Mouse (Mus musculus) cerebral cortex, adult 2 months (tissue): Measurements from ENCODE around the gene Ccser1.

Source experiments
- WGBS: fragments of 180-500 bp; shearing (Covaris S2); methylation state at CpG from one replicate; pipeline ENCODE4 v1.1.7; 2018; 5-methylcytosine and 5-hydroxymethylcytosine counted together

Ccser1 gene

DNA sequence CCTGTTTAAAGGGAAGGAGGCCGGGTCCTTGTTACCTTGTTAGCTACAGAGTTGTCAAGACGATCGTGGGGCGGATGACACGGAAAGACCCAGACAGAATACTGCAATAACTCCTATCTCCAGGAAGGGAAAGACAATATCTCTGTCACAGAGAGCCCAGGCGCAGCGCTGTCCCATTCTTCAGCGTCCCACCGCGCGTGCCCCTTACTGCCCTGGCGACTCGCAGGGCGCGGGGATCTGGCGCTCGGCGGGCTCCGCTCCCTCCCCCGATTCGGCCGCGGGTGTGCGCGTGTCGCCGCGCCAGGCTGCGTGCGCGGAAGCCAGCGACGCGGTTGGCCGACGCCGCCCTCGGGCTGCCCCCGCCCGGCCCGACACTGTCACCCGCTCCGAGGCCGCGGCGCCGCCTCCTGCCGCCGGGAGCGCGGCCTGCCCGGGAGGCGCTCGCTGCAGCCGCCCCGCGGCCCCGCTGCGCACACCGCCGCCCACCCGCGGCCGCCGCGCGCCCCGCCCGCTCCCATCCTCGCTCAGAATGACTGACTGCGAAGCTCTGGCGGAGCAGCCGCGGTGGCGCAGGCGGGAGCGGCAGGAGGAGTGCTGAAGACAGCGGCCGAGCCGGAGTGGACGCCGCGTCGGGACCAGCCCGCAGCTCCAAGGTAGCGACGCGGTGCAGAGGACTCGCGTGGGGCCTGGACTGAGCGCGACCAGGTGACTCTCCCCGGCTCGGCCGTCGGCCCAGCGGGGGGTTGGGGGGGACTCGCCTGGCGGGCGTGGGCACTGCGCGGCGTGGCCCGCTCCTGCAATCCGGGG is at the start of gene Ccser1:
Gene Ccser1, plus strand, starts transcription at position 376 of the 807 bp plus-strand sequence.
- WGBS: under 1% methylated on average over 102 of the region's 105 CpGs

DNA sequence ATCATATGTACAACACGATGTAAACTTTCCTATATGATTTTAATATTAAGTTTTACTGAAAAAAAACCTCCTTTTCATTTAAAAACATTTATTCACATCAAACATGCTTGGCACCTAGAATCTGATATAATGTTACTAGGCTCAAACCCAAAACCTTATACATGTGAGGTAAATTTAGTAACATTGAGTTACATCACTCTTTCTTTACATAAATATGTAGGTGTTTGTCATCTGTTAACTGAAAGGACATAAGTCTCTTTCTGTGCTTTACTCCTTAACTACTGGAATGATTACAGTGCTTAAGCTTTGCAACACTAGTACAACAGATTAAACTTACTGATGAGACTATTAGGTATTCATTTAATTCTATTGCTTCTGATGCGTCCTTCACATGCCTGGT is 43.7 kb upstream of the Ccser1 start:
- 69% methylated on average over 2 of the region's 2 CpGs for WGBS

DNA sequence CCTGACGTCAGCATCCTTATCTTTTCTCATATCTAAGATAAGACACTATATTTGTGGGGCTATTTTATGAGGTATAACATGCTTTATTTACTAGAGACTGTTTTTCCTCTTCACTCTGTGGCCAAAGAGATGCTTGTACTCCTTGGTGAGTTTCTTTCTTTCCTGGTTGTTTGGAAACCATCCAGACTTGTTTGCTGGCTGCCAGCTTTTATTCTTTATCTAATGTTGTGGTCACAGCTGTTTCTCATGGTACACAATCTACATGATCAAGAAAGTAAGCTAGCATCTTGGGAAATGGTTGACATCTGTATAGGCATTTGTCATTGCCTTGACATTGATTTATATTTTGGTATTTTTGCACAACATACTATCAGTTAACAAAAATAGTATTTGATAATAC is 37.1 kb upstream of the Ccser1 start:
- WGBS: 73% methylated on average over 1 of the region's 1 CpGs

DNA sequence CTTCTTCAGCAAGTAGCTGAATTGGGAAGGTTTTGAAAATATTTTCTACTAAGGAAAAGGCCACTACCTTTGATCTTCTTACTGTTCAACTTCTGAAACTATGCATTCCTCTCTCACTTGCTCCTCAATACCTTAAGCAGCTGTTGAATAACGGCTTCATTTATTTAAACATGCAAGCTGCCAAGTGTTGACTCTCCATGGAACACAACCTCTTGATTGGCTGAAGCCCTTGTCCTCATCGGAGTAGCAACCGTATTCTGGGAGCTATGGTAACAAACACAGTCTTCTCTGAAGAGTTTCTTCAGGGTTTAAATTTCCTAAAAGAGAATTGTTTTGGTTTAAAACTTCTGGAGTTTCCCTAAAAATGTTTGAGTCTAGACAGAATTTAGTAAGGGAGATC is 27.2 kb upstream of the Ccser1 start:
- 48% methylated on average over 3 of the region's 3 CpGs for WGBS

DNA sequence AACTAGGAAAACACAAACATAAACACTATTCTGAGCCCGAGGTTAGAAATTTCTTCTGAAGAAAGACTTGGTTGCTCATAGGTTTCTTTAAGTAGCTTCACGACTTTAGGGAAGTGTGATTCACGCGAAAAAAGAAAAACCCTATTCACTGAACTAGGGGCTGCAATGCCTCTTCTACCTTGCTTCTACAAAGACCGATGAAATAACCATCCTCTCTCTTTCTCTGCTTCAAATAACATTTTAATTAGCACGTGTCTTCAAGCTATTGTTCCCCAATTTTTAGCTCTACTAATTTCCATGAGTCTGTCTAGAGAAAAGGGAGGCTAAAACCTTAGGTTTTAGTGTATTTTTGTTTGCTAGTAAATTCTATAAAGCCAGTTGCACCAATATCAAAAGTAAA is 25.5 kb upstream of the Ccser1 start:
- 48% methylated on average over 6 of the region's 6 CpGs for WGBS

DNA sequence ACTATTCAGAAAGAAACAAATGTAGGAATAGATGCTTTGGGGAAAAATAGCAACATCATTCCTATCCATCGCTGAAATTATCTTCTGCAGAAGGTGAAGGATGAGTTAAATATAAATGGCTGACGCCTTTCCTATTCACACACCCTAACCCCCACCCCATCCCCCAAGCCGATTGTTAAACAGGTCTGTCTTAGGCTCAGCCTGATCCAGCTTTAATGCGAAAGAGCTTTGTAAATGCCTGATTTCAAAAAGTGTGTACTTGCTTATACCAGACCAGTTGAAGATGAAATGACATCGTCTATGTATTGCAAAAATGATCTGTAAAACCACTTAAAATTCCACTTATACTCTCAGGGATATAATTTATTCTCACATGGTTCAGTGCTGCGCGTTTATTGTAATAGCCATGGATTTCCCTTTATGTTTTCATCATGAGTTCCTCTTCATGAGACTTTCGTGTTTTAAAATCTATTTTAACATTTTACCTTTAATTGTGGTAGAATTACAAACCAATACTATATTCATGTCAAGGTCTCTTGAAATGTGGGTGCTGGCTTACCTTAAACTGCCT is 25.0 kb upstream of the Ccser1 start:
- 58% methylated on average over 8 of the region's 8 CpGs for WGBS

DNA sequence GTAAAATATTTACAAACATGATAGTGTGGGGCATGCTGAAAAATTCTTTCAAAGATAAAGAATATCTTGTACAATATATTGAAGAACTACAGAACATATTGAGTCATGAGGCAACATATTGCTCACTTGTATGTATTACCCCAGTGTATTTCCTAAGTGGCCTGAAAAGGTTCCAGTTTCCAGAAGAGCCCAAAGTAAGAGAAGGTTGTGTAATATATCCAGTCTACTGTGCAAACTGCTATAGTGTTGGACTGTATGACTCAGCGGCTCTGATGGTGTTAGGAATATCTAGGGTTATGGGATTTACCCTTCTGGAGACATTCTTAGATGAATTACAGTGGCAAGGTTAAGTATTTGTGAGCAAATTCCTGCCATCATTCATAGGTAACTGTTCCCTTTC is 13.2 kb upstream of the Ccser1 start:
- WGBS: 94% methylated on average over 1 of the region's 1 CpGs

DNA sequence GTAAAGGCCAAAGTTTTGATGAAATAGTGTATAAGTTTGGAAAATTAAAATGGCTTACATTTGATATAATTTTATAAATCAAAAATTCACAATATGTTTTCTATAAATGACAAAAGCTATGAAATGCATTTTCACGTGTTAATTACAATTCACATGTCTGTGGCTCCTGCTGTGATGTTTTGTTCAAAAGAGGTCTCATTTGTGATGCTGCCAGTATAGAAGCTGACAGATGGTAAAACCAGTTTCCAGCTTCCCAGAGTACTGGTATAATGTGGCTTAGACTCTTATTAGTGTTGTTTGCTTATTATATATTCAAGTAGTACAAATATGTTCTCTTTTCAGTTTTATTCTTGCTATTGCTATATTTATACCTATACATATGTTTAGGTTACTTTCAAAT is 4.0 kb upstream of the Ccser1 start:
- 74% methylated on average over 1 of the region's 1 CpGs for WGBS

DNA sequence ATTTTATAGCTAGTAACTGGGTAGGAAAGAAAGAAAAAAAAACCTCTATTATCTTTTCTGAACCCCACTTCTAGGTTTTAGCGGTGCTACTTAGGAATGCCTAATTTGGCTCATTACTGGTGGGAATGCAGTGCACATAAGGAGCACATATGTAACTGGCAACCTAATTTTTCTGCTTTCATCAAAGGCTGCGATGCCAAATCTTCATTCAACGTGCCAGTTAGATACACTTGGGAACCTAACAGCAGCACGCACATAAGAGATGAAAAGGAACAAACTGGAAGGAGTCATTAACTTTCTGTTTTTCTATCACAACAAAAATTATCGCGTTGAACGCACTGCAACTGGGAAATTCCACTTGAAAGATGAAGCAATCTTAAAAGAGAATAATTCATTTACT is 2.6 kb upstream of the Ccser1 start:
- 64% methylated on average over 7 of the region's 7 CpGs for WGBS

DNA sequence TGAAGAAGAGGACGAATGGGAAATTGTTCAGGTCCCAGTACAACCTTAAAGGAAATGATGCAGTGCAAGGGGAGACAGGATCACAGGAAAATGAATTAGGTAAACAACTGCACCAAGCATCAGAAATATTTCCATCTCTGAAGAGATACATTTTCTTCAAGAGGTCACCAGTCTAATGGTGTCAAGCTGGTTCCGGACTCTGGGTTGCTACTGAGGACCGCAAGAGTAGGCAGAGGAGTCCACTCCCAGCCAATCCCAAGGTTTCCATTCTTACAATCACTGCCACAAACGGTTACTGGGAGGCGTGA is 529 bp upstream of the Ccser1 start:
- WGBS: under 1% methylated on average over 5 of the region's 5 CpGs

DNA sequence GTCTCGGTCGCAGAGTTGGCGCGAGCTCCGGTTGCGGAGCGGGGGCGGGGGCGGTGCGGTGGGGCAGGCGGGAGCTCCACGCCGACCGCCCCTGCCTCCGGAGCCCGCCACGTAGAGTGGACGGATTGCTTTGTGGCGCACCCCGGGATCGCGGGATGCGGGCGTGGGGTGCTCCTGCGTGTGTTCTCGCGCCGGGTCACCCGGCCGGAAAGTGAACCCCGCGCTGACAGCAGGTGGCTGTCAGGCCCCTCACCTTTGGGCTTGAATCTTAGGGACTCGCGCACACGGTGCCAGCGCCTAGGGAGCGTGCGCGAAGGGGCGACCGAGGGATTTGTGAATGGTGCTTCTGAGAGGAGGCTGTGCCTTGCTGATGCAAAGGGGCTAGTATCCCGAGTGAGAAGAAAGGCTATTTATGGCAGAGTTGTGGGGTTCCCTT is 650 bp downstream of the Ccser1 start:
- WGBS: under 1% methylated on average over 41 of the region's 42 CpGs

DNA sequence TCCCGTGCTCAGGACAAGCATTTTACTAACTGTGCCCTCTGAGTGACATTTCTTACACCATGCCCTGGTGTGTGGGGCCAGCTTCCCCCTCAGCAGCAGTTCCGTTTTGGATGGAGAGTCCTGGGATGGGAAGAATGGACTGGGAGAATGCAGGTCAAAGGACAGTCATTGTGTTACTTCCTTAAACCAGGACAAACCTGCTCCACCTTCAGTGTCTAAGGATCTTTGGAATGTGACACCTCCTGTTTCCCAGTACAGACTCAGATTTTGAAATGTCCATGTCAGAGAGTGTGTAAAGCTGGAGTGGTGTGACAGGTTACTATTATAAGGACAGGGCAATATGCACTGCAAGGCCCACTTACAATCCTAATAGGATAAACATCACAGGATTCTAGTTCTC is 8.9 kb downstream of the Ccser1 start:
- WGBS: 80% methylated on average over 2 of the region's 2 CpGs

DNA sequence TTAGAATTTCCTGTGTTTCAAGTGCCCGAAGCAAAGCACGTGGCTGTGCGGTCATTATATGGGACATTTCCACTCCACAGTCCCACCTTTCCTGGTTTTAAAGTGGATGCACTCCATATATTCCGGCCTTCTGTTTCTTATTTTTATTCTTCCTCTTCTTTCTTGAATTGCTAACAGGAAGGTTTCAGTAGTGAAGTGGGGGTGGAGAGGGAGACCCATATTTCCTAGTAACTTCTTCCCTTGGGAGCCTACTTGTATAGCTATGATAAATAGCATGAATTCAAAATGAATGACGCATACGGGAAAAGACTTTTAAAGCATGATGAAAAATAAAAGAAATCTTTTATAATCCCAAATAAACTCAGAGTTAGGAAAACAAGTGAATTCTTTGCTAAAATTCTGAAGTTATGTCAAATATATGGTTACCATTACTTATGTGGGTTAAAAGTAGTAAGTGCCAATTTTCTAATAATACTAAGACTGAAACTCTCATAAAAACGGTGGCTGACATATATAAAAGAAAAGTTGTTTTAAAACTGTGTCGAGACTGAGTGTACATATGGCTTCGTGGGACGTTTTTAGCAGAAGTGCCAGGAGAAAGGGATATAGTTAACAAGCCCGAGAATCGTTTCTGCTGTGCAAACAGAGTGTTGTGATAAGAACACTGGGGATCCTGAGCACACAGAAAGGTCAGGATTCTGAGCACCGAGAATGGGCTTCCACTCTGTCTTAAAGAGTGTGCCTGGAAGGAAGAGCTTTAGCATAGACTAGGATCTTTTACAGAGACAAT is 11.7 kb downstream of the Ccser1 start:
- WGBS: 48% methylated on average over 13 of the region's 13 CpGs

DNA sequence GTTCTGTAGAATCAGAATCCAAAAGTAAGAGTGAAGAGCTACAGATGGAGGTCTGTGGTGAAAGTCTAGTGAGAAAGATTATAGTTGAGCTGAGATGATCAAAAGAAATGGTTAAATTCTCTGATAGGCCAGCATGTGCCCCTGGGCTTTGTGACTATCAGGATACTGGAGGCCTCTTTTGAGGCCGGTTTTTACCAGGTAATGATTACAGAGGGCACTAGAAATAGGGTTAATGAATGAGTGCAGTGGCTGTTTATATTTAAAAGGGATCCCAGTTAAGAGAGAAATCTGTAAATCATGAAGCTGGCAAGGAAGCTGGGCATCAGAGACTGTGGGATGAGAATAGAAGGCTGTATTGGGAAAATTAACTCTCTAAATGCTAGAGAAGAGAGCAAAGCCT is 23.2 kb downstream of the Ccser1 start:
- 73% methylated on average over 1 of the region's 1 CpGs for whole genome bisulfite sequencing

DNA sequence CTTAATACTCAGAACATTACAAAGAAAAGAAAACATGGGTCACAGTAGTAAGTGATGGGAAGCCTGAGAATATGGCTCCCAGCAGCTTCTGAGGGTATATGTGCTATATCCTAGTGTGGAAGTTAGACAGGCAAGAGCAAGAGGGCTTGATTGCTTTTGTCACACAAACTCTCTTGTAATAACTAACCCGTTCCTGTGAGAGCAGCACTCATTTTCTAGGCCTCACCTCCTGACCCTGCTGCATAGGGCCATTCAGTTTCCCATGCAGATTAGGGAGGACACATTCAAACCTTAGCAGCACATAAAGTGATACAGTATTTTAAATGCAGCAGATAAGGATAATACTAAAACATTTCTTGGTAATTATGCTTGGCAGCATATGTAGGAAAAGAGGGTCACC is 25.9 kb downstream of the Ccser1 start:
- WGBS: 66% methylated on average over 1 of the region's 1 CpGs

DNA sequence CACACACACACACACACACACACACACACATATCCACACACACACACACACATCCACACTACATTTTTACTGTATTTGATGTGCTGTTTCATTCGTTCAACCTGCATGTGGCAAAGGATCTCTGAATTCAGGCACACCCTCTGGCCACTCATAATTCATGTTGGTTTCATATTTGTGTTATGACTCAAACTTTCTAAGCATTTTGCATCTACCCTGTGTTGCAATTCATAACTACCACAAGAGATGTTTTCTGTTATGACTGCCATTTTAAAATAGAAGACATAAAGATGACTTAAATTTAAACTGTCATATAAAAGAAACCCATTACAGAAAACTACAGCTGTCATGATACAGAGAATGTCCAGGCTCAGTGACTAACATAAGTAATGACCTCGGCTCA is 26.5 kb downstream of the Ccser1 start:
- WGBS: 75% methylated on average over 2 of the region's 2 CpGs

DNA sequence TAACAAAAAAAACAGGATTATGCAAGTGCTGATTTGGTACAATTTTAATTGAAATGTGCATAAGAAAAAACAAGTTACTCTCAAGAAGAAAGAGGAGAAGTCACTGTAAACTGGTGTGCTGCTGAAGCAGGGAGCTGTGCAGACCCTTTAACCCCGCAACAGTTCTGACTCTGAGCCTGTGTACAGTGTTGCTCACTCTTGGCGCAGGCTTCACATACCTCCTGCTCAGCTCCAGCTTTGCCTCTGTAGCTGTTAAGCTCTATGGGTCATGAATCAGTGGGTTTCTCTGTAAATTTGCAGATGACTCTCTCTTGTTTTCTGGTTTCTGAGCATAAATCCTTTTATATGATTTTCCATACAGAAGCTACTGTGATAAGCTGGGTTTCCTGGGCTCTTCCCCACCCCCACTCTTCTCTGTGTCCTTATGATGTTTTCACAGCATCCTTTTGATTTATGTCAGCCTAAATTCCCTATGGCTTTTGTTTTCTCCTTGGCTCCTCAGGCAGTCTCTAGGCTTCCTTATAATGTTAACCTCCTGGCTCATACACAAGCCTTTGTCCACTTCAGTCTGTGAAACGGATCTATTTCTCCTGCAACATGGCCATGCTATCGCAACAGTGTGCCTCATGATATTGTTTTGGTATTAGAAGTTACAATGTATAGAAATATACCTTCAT is 30.1 kb downstream of the Ccser1 start:
- WGBS: 89% methylated on average over 4 of the region's 4 CpGs

DNA sequence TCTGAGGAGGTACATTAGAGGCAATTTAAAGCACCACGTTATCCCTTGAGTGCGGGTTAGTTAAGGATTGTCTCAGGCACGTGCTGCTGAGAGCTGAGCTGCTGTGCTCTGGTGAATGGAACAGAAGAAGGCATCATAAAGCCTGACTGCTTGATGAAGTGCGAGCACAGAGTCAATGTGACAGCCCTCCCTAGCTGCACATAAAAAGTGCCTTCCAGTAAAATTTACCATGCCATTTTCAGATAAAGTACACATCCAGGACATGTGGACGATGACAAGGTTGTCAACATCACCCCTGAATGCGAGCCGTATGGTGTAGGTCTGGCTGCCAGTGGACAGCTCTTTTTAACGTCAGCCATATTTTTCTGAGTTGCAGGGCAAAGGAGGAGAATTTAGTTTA is 35.6 kb downstream of the Ccser1 start:
- WGBS: 75% methylated on average over 8 of the region's 8 CpGs

DNA sequence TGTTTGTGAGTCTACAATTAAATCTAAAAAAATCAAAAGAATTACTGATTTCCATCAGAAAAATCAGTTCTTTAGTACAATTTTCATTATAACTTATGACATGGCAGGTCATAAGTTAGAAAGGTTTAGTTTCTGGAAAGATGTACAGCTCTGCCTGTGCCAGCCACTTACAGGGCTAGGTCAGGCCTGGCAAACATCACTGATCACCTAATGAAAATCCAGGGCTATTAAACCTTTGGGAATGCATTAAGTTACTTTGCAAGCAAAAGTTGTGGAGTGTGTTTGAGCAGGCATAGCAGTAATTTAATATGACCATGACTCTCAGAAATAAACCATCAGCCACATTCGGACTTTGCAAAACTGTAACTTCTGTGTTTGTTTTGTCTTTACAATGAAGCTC is 36.4 kb downstream of the Ccser1 start:
- 82% methylated on average over 1 of the region's 1 CpGs for WGBS

DNA sequence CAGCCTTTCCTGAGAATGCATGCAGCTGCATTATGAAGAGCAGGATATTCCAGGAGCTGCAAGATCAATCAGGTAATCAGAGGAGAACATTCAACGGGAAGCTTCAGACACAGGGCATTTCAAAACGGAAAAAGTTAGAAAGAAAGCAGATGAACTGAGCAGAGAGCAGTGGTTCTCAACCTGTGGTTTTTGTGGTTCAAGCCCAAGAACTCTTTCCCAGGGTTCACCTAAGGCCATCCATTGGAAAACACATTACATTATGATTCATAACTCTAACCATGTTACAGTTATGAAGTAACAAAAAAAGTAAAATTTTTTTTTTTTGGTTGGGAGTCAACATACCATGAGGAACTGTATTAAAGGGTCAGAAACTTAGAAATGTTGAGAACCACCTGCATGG is 37.6 kb downstream of the Ccser1 start:
- WGBS: 88% methylated on average over 2 of the region's 2 CpGs

DNA sequence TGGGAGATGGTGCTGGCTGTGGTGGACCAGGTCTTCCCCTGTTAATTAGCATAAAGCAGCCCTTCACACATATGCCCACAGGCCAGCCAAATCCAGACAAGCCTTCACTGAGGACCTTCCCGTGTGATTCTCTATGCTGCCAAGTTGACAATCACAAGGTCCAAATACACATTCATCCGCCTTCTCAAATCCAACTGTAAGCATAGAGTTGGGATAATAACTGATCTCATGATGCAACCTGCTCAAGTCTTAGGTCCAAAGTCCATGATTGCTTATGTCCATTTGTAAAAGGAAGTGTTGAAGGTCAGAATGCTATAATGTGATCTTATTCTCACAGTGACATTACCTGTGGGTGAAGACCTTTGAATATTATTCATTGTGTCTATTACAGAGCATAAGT is 43.4 kb downstream of the Ccser1 start:
- 63% methylated on average over 2 of the region's 2 CpGs for WGBS

DNA sequence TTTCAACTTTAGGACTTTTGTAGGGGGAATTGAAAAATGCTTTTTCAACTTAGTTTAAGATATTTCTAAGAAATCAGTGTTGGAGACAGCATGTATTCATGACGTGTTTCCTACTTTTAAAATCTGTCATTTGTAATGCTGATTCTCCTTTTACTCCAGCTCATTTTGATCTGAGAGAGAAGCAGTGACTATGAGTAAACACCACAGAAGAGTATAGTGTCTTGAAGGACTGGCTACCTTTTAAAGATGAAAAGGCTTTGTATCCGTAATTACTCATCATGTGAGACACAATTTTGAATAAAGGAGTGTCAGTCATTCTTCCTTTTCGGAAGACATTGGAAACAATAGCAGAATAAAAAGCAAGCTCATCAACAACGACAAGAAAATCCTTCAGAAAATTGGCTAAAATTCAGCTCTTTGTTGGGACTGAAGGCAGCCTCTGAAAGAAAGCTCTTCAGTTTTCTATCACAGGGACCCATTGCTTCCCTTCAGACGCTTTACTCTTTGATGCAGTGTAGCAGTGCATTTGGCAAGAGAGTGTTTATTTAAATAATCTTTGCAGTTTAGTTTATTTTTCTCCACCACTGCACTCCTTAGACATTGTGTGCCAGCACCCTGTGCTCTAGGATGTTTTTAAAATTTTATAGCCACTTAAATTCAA is 50.1 kb downstream of the Ccser1 start:
- WGBS: 41% methylated on average over 5 of the region's 5 CpGs
